Mouse (Mus musculus) intestine, postnatal 0 days (tissue): ENCODE measurements around the gene Mnt. TPM values are rescaled to one million over a fixed set of nuclear protein-coding genes. Genes with fewer than 3 reads are reported as not detected.

Experiments
- ATAC-seq: fragments of 200-750 bp; cut with Nextera tagmentation; 2 replicates; pipeline ENCODE4 v1.8.0; 2017; ENCODE audit warnings: mild to moderate bottlenecking, moderate TSS enrichment, moderate library complexity
- H3K27ac ChIP-seq: fragments of 300-500 bp; sonication (generic); 2 replicates; pipeline ENCODE4 v1.5.1; 2014; ENCODE audit warnings: mild to moderate bottlenecking, low read depth, low read length, moderate library complexity
- H3K27me3 ChIP-seq: fragments of 300-500 bp; sonication (generic); replicated peaks from 2 replicates; pipeline ENCODE4 v1.6.1; 2014; ENCODE audit warnings: low read length, mixed read lengths; ENCODE audit not compliant: control insufficient read depth, insufficient read depth
- H3K36me3 ChIP-seq: fragments of 300-500 bp; sonication (generic); 2 replicates; pipeline ENCODE4 v1.6.1; 2014; ENCODE audit warnings: mild to moderate bottlenecking, moderate library complexity; ENCODE audit not compliant: control insufficient read depth, insufficient read depth
- H3K4me1 ChIP-seq: fragments of 300-500 bp; sonication (generic); replicated peaks from 2 replicates; pipeline ENCODE4 v1.6.1; 2014; ENCODE audit warnings: antibody characterized with exemption, low read length, mixed read lengths; ENCODE audit not compliant: control insufficient read depth, insufficient read depth
- H3K4me2 ChIP-seq: fragments of 300-500 bp; sonication (generic); replicated peaks from 2 replicates; pipeline ENCODE4 v1.6.1; 2014; ENCODE audit warnings: low read depth, mild to moderate bottlenecking, moderate library complexity
- H3K4me3 ChIP-seq: fragments of 300-500 bp; sonication (generic); 2 replicates; pipeline ENCODE4 v1.5.1; 2014; ENCODE audit warnings: low read depth, low read length
- H3K9ac ChIP-seq: fragments of 300-500 bp; sonication (generic); 2 replicates; pipeline ENCODE4 v1.6.1; 2014; ENCODE audit warnings: mild to moderate bottlenecking, low read depth, low read length
- H3K9me3 ChIP-seq: fragments of 300-500 bp; sonication (generic); 2 replicates; pipeline ENCODE4 v1.6.1; 2016; ENCODE audit warnings: mixed run types; ENCODE audit not compliant: control insufficient read depth
- CTCF ChIP-seq: sonication (generic); IDR thresholded peaks from 2 replicates; pipeline ENCODE4 v1.5.1; 2016; ENCODE audit warnings: low read depth, mild to moderate bottlenecking, control low read depth, antibody characterized with exemption, moderate library complexity
- WGBS: fragments of 180-500 bp; shearing (Covaris S2); extraction: QIAGEN DNeasy Blood & Tissue Kit; methylation state at CpG from one replicate; pipeline ENCODE4 v1.1.7; 2014; 5-methylcytosine and 5-hydroxymethylcytosine counted together
- polyA plus RNA-seq: library from polyadenylated mRNA; unstranded; fragments of >200 nt; fragmentation: Nextera tagmentation; extraction: Ambion mirVana; gene quantifications from 2 replicates; pipeline ENCODE4 v1.2.1, GENCODE M21; 2015

The Mnt gene
- polyA plus RNA-seq, 1 experiment from 2014 or later = 5.3 TPM

DNA sequence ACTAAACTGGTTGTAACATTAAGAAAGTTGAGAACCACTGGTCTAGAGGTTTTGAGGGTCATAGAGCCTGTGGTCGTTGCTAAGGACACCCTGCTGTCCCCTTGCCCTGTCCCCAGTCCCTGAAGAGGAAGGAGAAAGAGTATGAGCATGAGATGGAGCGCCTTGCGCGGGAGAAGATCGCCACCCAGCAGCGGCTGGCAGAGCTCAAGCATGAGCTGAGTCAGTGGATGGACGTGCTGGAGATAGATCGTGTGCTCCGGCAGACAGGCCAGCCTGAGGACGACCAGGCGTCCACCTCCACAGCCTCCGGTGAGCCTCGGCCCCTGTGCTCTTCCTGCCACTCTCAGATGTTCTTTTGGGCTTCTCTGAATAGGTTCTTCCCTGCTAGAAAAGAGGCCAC lies 11.3 kb downstream of the Mnt start:
- 79% methylated on average over 13 of the region's 13 CpGs for WGBS
- H3K4me1 ChIP-seq = peaks cover 5% of the 10 kb centered on the region; the same call in 1 of the 2 replicates
- no peak for ATAC-seq
- no peak overlapping the region for H3K27ac ChIP-seq
- no peaks in the 10 kb centered on the region for H3K9me3 ChIP-seq
- no peak overlapping the region for H3K4me3 ChIP-seq
- H3K9ac ChIP-seq = no peak overlapping the region
- no peaks in the 10 kb centered on the region for H3K27me3 ChIP-seq
- peaks cover 22% of the 10 kb centered on the region for H3K36me3 ChIP-seq
- TF ChIP-seq CTCF = no peak
- H3K4me2 ChIP-seq = no peak overlapping the region

DNA sequence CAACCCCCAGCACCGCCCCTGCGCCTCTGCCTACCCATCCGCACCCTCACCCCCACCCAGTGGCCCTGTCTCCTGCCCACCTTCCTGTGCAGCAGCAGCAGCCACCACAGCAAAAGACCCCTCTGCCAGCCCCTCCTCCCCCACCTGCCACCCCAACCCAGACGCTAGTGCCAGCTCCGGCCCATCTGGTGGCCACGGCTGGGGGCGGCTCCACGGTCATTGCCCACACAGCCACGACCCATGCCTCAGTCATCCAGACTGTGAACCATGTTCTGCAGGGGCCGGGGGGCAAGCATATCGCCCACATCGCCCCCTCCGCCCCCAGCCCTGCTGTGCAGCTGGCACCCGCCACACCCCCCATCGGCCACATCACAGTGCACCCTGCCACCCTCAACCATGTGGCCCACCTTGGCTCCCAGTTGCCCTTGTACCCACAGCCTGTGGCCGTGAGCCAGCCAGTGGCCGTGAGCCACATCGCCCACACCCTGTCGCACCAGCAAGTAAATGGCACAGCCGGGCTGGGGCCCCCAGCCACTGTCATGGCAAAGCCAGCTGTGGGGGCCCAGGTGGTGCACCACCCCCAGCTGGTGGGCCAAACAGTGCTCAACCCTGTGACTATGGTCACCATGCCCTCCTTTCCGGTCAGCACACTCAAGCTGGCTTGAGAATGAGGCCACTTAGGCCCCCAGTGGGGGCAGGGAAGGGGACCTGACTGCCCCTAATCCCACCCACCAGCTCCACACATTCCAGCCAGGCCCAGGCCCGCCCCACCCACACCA lies 12.1 kb downstream of the Mnt start:
- TF ChIP-seq CTCF = no peak
- no peaks in the 10 kb centered on the region for H3K27me3 ChIP-seq
- H3K36me3 ChIP-seq = peaks cover 22% of the 10 kb centered on the region
- no peaks in the 10 kb centered on the region for H3K9me3 ChIP-seq
- no peak overlapping the region for H3K4me3 ChIP-seq
- H3K9ac ChIP-seq = no peak overlapping the region
- H3K27ac ChIP-seq = no peak overlapping the region; the same call in 1 of the 2 replicates
- ATAC-seq = no peak
- no peaks in the 10 kb centered on the region for H3K4me1 ChIP-seq
- WGBS = 90% methylated on average over 22 of the region's 22 CpGs
- H3K4me2 ChIP-seq = no peak overlapping the region

DNA sequence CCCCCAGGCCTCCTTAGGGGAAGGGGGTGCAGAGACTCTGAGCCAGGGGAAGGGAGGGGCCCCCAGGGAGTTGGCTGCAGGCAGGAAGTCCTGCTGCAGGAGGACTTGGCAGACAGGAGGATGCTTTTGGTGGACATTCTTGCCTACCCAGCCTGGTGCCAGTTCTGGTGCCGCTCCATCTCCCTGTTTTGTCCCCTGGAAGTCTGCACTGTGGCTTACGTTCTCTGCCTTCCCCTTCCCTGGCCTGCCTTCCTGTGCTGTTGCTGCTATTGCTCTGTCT lies 12.7 kb downstream of the Mnt start:
- no peaks in the 10 kb centered on the region for H3K4me1 ChIP-seq
- TF ChIP-seq CTCF = no peak
- peaks cover 22% of the 10 kb centered on the region for H3K36me3 ChIP-seq
- no peaks in the 10 kb centered on the region for H3K9me3 ChIP-seq
- no peak overlapping the region for H3K9ac ChIP-seq
- no peak overlapping the region for H3K4me3 ChIP-seq
- no peaks in the 10 kb centered on the region for H3K27me3 ChIP-seq
- no peak overlapping the region; the same call in 1 of the 2 replicates for H3K27ac ChIP-seq
- H3K4me2 ChIP-seq = no peak overlapping the region
- no peak for ATAC-seq
- 83% methylated on average over 2 of the region's 2 CpGs for WGBS

DNA sequence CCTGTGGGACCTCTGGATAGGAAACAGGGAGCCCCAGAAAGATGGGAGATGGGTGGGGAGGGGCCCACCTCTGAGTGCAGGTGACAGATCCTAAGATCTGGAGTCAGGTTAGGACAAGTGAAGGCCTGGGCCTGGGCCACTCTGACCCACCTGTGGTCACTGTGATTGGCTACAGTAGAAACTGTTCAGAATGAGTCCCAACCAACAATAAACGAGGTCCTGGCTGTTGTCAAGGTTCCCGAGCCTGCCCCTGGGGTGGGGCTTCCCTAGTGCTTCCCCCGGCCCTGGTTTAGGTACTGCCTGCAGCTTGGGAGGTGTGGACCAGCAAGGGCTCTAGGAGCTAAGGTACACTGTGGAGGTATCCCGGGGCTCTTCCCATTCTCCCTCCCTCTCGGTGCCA lies 13.0 kb downstream of the Mnt start:
- Histone ChIP-seq H3K4me2 (no peak overlapping the region), H3K27me3 (no peaks in the 10 kb centered on the region), H3K36me3 (peaks cover 22% of the 10 kb centered on the region), H3K9ac (no peak overlapping the region), H3K9me3 (no peaks in the 10 kb centered on the region), H3K4me3 (no peak overlapping the region), H3K4me1 (no peaks in the 10 kb centered on the region), H3K27ac (no peak overlapping the region; the same call in 1 of the 2 replicates)
- ATAC-seq = no peak
- TF ChIP-seq CTCF = no peak
- 69% methylated on average over 5 of the region's 5 CpGs for WGBS

DNA sequence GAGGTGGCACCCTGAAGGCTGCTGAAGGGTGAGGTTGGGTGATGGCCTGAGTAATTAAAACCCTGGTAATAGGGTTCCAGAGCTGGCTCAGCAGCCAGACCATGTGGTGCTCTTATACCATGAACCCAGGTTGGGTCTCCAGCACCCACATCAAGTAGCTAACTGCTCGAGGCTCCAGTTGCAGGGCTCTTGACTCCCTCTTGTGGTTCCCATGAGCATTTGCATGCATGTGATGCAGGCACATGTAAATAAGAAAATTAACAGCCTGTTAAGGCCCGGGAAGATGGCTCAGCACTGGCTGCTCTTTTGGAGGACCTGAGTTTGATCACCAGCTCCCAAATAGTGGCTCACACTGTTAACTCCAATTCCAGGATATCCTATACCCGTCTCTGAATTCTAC lies 15.1 kb downstream of the Mnt start:
- H3K9me3 ChIP-seq = no peaks in the 10 kb centered on the region
- H3K9ac ChIP-seq = no peak overlapping the region
- H3K4me1 ChIP-seq = no peaks in the 10 kb centered on the region
- no peak overlapping the region for H3K4me3 ChIP-seq
- no peak overlapping the region for H3K4me2 ChIP-seq
- 67% methylated on average over 3 of the region's 3 CpGs for WGBS
- no peak overlapping the region for H3K27ac ChIP-seq
- no peak for ATAC-seq
- H3K27me3 ChIP-seq = no peaks in the 10 kb centered on the region
- H3K36me3 ChIP-seq = peaks cover 22% of the 10 kb centered on the region
- peak; percentile 68 for TF ChIP-seq CTCF

DNA sequence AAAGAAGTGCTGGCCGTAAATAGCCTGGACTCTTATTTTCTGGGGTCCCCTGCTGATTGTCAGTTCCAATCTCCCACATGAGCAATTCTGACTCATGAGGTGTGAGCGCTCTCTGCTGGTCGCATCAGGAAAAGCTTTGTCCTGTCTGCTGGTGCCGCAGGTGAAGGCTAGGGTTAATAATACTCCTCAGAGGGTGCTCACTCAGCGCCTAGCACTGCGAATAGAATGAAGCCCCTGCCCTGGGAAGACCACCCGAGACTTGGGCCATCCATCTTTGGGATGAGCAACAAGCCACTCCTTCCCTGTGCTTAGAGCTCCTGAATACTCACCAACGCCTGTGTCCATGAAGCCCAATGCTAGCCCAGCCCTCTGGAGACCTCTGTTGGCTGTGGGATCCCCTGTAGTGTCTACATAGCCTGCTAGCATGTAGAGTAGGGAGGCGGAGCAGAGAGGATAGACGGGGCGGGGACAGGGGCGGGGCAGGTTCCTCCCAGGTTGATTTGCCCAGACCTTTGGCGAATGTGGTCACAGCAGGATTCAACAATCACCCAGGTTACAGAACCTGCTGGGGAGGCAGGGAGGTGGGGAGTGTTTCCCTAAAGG lies 17.3 kb downstream of the Mnt start:
- TF ChIP-seq CTCF = peak; percentile 91
- H3K4me2 ChIP-seq = peak overlapping the region; percentile 54
- H3K9ac ChIP-seq = no peak overlapping the region
- no peaks in the 10 kb centered on the region for H3K9me3 ChIP-seq
- no peaks in the 10 kb centered on the region for H3K27me3 ChIP-seq
- peak; percentile 78 for ATAC-seq
- 7% methylated on average over 13 of the region's 13 CpGs for WGBS
- no peak overlapping the region for H3K4me3 ChIP-seq
- H3K36me3 ChIP-seq = peaks cover 12% of the 10 kb centered on the region
- H3K4me1 ChIP-seq = no peaks in the 10 kb centered on the region
- no peak overlapping the region for H3K27ac ChIP-seq
